Mouse (Mus musculus): ENCODE measurements at regions not wholly inside any gene's neighbourhood (a gene's known extent, or its start where the extent isn't known, plus 50 kb on each side); places are given as distances from the start of the nearest gene placed in this dataset.

- 85% methylated on average over 5 of the region's 5 CpGs for WGBS
- H3K9me3 ChIP-seq (ENCODE audit: control insufficient read depth) = no peaks in the 10 kb centered on the region
- H3K36me3 ChIP-seq (ENCODE audit: control insufficient read depth, insufficient read depth) = no peaks in the 10 kb centered on the region
- H3K4me1 ChIP-seq (replicated peaks; ENCODE audit: control insufficient read depth, insufficient read depth, low read length) = no peaks in the 10 kb centered on the region
- H3K9ac ChIP-seq (ENCODE audit: low read depth, low read length) = no peak overlapping the region
- H3K27me3 ChIP-seq (replicated peaks; ENCODE audit: control insufficient read depth, insufficient read depth, low read length) = no peaks in the 10 kb centered on the region
- H3K4me3 ChIP-seq (ENCODE audit: low read depth, low read length) = no peak overlapping the region
- no peak overlapping the region for H3K4me2 ChIP-seq (replicated peaks; ENCODE audit: low read depth)
- no peak overlapping the region for H3K27ac ChIP-seq (ENCODE audit: low read depth, low read length)
- TF ChIP-seq CTCF (IDR thresholded peaks at IDR 0.05; ENCODE audit: low read depth) = no peak
- no peak for ATAC-seq
These were observed 300.3 kb upstream of the Nrsn1 start for GRCm38 (mm10) chr13:25570641-25571040.

- Histone ChIP-seq H3K9me3 (ENCODE audit: control insufficient read depth) (no peaks in the 10 kb centered on the region), H3K27me3 (replicated peaks; ENCODE audit: control insufficient read depth, insufficient read depth, low read length) (no peaks in the 10 kb centered on the region), H3K9ac (ENCODE audit: low read depth, low read length) (no peak overlapping the region), H3K4me2 (replicated peaks; ENCODE audit: low read depth) (no peak overlapping the region), H3K36me3 (ENCODE audit: control insufficient read depth, insufficient read depth) (no peaks in the 10 kb centered on the region), H3K4me1 (replicated peaks; ENCODE audit: control insufficient read depth, insufficient read depth, low read length) (no peaks in the 10 kb centered on the region), H3K27ac (ENCODE audit: low read depth, low read length) (no peak overlapping the region), H3K4me3 (ENCODE audit: low read depth, low read length) (no peak overlapping the region)
- ATAC-seq = no peak
- 11% methylated on average over 2 of the region's 2 CpGs for WGBS
- peak; percentile 87 for TF ChIP-seq CTCF (IDR thresholded peaks at IDR 0.05; ENCODE audit: low read depth)
These were observed 292.4 kb upstream of the Nrsn1 start for GRCm38 (mm10) chr13:25562746-25563145.

GRCm38 (mm10) chr13:25560339-25560738 is 290.0 kb upstream of the Nrsn1 start:
- Histone ChIP-seq H3K9ac (ENCODE audit: low read depth, low read length) (no peak overlapping the region), H3K4me1 (replicated peaks; ENCODE audit: control insufficient read depth, insufficient read depth, low read length) (no peaks in the 10 kb centered on the region), H3K4me3 (ENCODE audit: low read depth, low read length) (no peak overlapping the region), H3K9me3 (ENCODE audit: control insufficient read depth) (no peaks in the 10 kb centered on the region), H3K27ac (ENCODE audit: low read depth, low read length) (no peak overlapping the region), H3K27me3 (replicated peaks; ENCODE audit: control insufficient read depth, insufficient read depth, low read length) (no peaks in the 10 kb centered on the region), H3K4me2 (replicated peaks; ENCODE audit: low read depth) (no peak overlapping the region), H3K36me3 (ENCODE audit: control insufficient read depth, insufficient read depth) (no peaks in the 10 kb centered on the region)
- no peak for ATAC-seq
- 71% methylated on average over 2 of the region's 2 CpGs for whole genome bisulfite sequencing
- TF ChIP-seq CTCF (IDR thresholded peaks at IDR 0.05; ENCODE audit: low read depth) = no peak

- no peak for ATAC-seq
- H3K4me2 ChIP-seq (replicated peaks; ENCODE audit: low read depth) = no peak overlapping the region
- H3K9me3 ChIP-seq (ENCODE audit: control insufficient read depth) = no peaks in the 10 kb centered on the region
- no peak overlapping the region for H3K4me3 ChIP-seq (ENCODE audit: low read depth, low read length)
- H3K9ac ChIP-seq (ENCODE audit: low read depth, low read length) = no peak overlapping the region
- H3K27ac ChIP-seq (ENCODE audit: low read depth, low read length) = no peak overlapping the region
- H3K27me3 ChIP-seq (replicated peaks; ENCODE audit: control insufficient read depth, insufficient read depth, low read length) = no peaks in the 10 kb centered on the region
- no peaks in the 10 kb centered on the region for H3K36me3 ChIP-seq (ENCODE audit: control insufficient read depth, insufficient read depth)
- 72% methylated on average over 6 of the region's 6 CpGs for WGBS
- TF ChIP-seq CTCF (IDR thresholded peaks at IDR 0.05; ENCODE audit: low read depth) = no peak
- H3K4me1 ChIP-seq (replicated peaks; ENCODE audit: control insufficient read depth, insufficient read depth, low read length) = no peaks in the 10 kb centered on the region
These were observed 284.7 kb upstream of the Nrsn1 start for GRCm38 (mm10) chr13:25554962-25555361.

- Histone ChIP-seq H3K4me2 (replicated peaks; ENCODE audit: low read depth) (no peak overlapping the region), H3K4me1 (replicated peaks; ENCODE audit: control insufficient read depth, insufficient read depth, low read length) (no peaks in the 10 kb centered on the region)
- no peak for ATAC-seq
These were observed 278.2 kb upstream of the Nrsn1 start for GRCm38 (mm10) chr13:25548551-25548950.

GRCm38 (mm10) chr13:25547150-25548145 is 277.1 kb upstream of the Nrsn1 start:
- Histone ChIP-seq H3K9ac (ENCODE audit: low read depth, low read length) (no peak overlapping the region), H3K4me3 (ENCODE audit: low read depth, low read length) (no peak overlapping the region), H3K9me3 (ENCODE audit: control insufficient read depth) (no peaks in the 10 kb centered on the region), H3K4me2 (replicated peaks; ENCODE audit: low read depth) (no peak overlapping the region), H3K27me3 (replicated peaks; ENCODE audit: control insufficient read depth, insufficient read depth, low read length) (no peaks in the 10 kb centered on the region), H3K27ac (ENCODE audit: low read depth, low read length) (no peak overlapping the region), H3K36me3 (ENCODE audit: control insufficient read depth, insufficient read depth) (no peaks in the 10 kb centered on the region), H3K4me1 (replicated peaks; ENCODE audit: control insufficient read depth, insufficient read depth, low read length) (no peaks in the 10 kb centered on the region)
- WGBS = 84% methylated on average over 12 of the region's 12 CpGs
- ATAC-seq = no peak
- no peak for TF ChIP-seq CTCF (IDR thresholded peaks at IDR 0.05; ENCODE audit: low read depth)

More at GRCm38 (mm10) chr13:25548551-25548950, 278.2 kb upstream of the Nrsn1 start:
- Histone ChIP-seq H3K4me3 (ENCODE audit: low read depth, low read length) (no peak overlapping the region), H3K27me3 (replicated peaks; ENCODE audit: control insufficient read depth, insufficient read depth, low read length) (no peaks in the 10 kb centered on the region), H3K9me3 (ENCODE audit: control insufficient read depth) (no peaks in the 10 kb centered on the region), H3K27ac (ENCODE audit: low read depth, low read length) (no peak overlapping the region), H3K9ac (ENCODE audit: low read depth, low read length) (no peak overlapping the region), H3K36me3 (ENCODE audit: control insufficient read depth, insufficient read depth) (no peaks in the 10 kb centered on the region)
- WGBS = 85% methylated on average over 9 of the region's 9 CpGs
- no peak for TF ChIP-seq CTCF (IDR thresholded peaks at IDR 0.05; ENCODE audit: low read depth)
